ENCODE assay signal across 14 mouse cellular contexts in the genomic region with DNA sequence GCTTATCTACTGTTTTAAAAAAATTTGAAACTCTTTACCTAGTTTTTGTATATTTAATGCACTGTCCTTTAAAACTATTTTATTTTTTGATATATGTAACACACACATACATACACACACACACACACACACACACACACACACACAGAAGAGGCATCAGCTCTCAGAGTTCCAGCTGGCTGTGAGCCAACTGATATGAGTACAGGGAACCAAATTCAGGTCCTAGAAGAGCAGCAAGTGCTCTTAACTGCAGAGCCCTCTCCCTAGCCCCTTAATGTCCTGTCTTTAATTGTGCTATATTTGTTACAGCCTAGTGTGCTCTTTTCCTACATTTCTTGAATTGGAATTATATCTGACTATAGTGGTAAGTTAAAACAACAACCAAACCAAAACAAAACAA. TPM values are rescaled to one million over a fixed set of nuclear protein-coding genes. Genes with fewer than 3 reads are reported as not detected.
A peak's percentile ranks its signal among the peaks of the same experiment; 100 is the strongest.
DNase-seq lines count a peak whose midpoint lies in the region; ATAC-seq and TF ChIP-seq lines count a peak whose summit lies in the region.
"Had no signal": no experiment of that assay in that cellular context is flagged by ENCODE, and none has a peak within 500 bp of the region (broad histone marks: within the 10 kb centered on the region; RNA-seq: fewer than 3 reads in every experiment).

No protein-coding gene starts in this region.

- H3K4me2 ChIP-seq in midbrain, postnatal 0 days (ENCODE audit: low read depth, low read length, poor library complexity, severe bottlenecking), result no peak overlapping the region
- H3K4me2 ChIP-seq in midbrain, embryonic 13.5 days (replicated peaks), result no peak overlapping the region
- H3K4me2 ChIP-seq in heart, embryonic 15.5 days, result no peak overlapping the region
- no peak overlapping the region for H3K4me2 ChIP-seq in neural tube, embryonic 15.5 days

- H3K9me3 ChIP-seq in midbrain, postnatal 0 days (ENCODE audit: low read length), result no peaks in the 10 kb centered on the region
- H3K9me3 ChIP-seq in midbrain, embryonic 13.5 days, result no peaks in the 10 kb centered on the region
- no peaks in the 10 kb centered on the region for H3K9me3 ChIP-seq in heart, embryonic 15.5 days (replicated peaks)
- H3K9me3 ChIP-seq in neural tube, embryonic 15.5 days (replicated peaks), result no peaks in the 10 kb centered on the region
- H3K9me3 ChIP-seq: limb, embryonic 10.5 days had no signal

- no peak overlapping the region for H3K27ac ChIP-seq in midbrain, postnatal 0 days (ENCODE audit: low read depth, low read length)
- H3K27ac ChIP-seq in midbrain, embryonic 13.5 days, result no peak overlapping the region
- H3K27ac ChIP-seq in heart, embryonic 15.5 days, result peak overlapping the region; percentile 69
- H3K27ac ChIP-seq in neural tube, embryonic 15.5 days (replicated peaks), result peak overlapping the region; percentile 43; the same call in 1 of the 2 replicates
- H3K27ac ChIP-seq: limb, embryonic 10.5 days had no signal

- no peak for ATAC-seq in midbrain, postnatal 0 days (ENCODE audit: low FRiP score)
- ATAC-seq in midbrain, embryonic 13.5 days, result no peak
- ATAC-seq in heart, embryonic 15.5 days (replicated peaks; ENCODE audit: insufficient number of reproducible peaks, insufficient read depth, low FRiP score, low read depth), result 0 out of 2 replicates have a peak, but pooled peaks have one; percentile 53
- peak; percentile 40 for ATAC-seq in neural tube, embryonic 15.5 days (ENCODE audit: low FRiP score)
- ATAC-seq: CD4-positive, CD25-positive, alpha-beta regulatory T cell, adult 4 months had no signal

- H3K36me3 ChIP-seq in midbrain, postnatal 0 days (ENCODE audit: insufficient read depth, low read length), result no peaks in the 10 kb centered on the region
- H3K36me3 ChIP-seq in midbrain, embryonic 13.5 days, result no peaks in the 10 kb centered on the region
- no peaks in the 10 kb centered on the region for H3K36me3 ChIP-seq in heart, embryonic 15.5 days
- no peaks in the 10 kb centered on the region for H3K36me3 ChIP-seq in neural tube, embryonic 15.5 days

- no peaks in the 10 kb centered on the region for H3K4me1 ChIP-seq in midbrain, postnatal 0 days (ENCODE audit: insufficient read depth, low read length)
- no peaks in the 10 kb centered on the region for H3K4me1 ChIP-seq in midbrain, embryonic 13.5 days (replicated peaks)
- H3K4me1 ChIP-seq in heart, embryonic 15.5 days (replicated peaks), result peaks cover 28% of the 10 kb centered on the region
- peaks cover 10% of the 10 kb centered on the region for H3K4me1 ChIP-seq in neural tube, embryonic 15.5 days
- H3K4me1 ChIP-seq: limb, embryonic 10.5 days had no signal

- TF ChIP-seq CTCF in midbrain, postnatal 0 days (IDR thresholded peaks at IDR 0.05), result no peak

- H3K4me3 ChIP-seq in midbrain, postnatal 0 days (ENCODE audit: low read depth, low read length), result no peak overlapping the region
- H3K4me3 ChIP-seq in midbrain, embryonic 13.5 days (replicated peaks), result no peak overlapping the region
- H3K4me3 ChIP-seq in heart, embryonic 15.5 days, result no peak overlapping the region
- H3K4me3 ChIP-seq in neural tube, embryonic 15.5 days (replicated peaks), result no peak overlapping the region
- H3K4me3 ChIP-seq: limb, embryonic 10.5 days had no signal

- DNase-seq in cerebellum, postnatal 14 days, result peak; percentile 51 to 70
- DNase-seq in cerebellum, adult 9-11 months, result no peak
- DNase-seq in midbrain, postnatal 0 days (ENCODE audit: low spot score), result peak; percentile 41
- no peak for DNase-seq in urinary bladder, postnatal 36 days (ENCODE audit: low spot score in 2 of 2)
- DNase-seq in ovary, postnatal 14 days (ENCODE audit: low spot score), result no peak
- DNase-seq: kidney, adult 11 months; layer of hippocampus, adult 9-11 months; lung, postnatal 14 days; thymus, postnatal 25 days had no signal

- H3K9ac ChIP-seq in midbrain, postnatal 0 days (replicated peaks; ENCODE audit: low read length, poor library complexity, severe bottlenecking), result no peak overlapping the region
- no peak overlapping the region for H3K9ac ChIP-seq in midbrain, embryonic 13.5 days (replicated peaks)
- H3K9ac ChIP-seq in heart, embryonic 15.5 days, result no peak overlapping the region
- no peak overlapping the region for H3K9ac ChIP-seq in neural tube, embryonic 15.5 days (replicated peaks)

- no peaks in the 10 kb centered on the region for H3K27me3 ChIP-seq in midbrain, postnatal 0 days (ENCODE audit: insufficient read depth, low read length)
- no peaks in the 10 kb centered on the region for H3K27me3 ChIP-seq in midbrain, embryonic 13.5 days
- no peaks in the 10 kb centered on the region for H3K27me3 ChIP-seq in heart, embryonic 15.5 days
- no peaks in the 10 kb centered on the region for H3K27me3 ChIP-seq in neural tube, embryonic 15.5 days (replicated peaks)

RNA-seq across cellular contexts. Expression of gene Ccdc34, which starts 38.4 kb away (rescaled TPM):
- 19.8 and 22.5 TPM in 2 replicates for total RNA-seq in midbrain, postnatal 0 days (2014; rRNA removed)
- polyA plus RNA-seq in midbrain, postnatal 0 days (2015; fragmentation: Nextera tagmentation; extraction: Ambion mirVana), result 27.7 and 28.9 TPM in 2 replicates
- 44.5 and 45.8 TPM in 2 replicates for polyA plus RNA-seq in midbrain, embryonic 13.5 days (2015; fragmentation: Nextera tagmentation; extraction: Ambion mirVana)
- 24.6 and 29.8 TPM in 2 replicates for polyA plus RNA-seq in heart, embryonic 15.5 days (2015; fragmentation: Nextera tagmentation; extraction: Ambion mirVana)
- polyA plus RNA-seq in neural tube, embryonic 15.5 days (2015; fragmentation: Nextera tagmentation; extraction: Ambion mirVana), result 28.3 and 32.7 TPM in 2 replicates

Comparison
In these comparisons a context has a peak if more than half of its experiments do, and no peak if none do; other contexts are left out.
1. DNase-seq: peak in cerebellum, postnatal 14 days (2 of 2) and midbrain, postnatal 0 days (single experiment); none in cerebellum, adult 9-11 months (single experiment), urinary bladder, postnatal 36 days (0 of 2) and ovary, postnatal 14 days (single experiment).
2. ATAC-seq: peak in heart, embryonic 15.5 days (single experiment) and neural tube, embryonic 15.5 days (single experiment); none in midbrain, postnatal 0 days (single experiment) and midbrain, embryonic 13.5 days (single experiment).
3. H3K27ac ChIP-seq: peak in heart, embryonic 15.5 days (single experiment) and neural tube, embryonic 15.5 days (single experiment); none in midbrain, postnatal 0 days (single experiment) and midbrain, embryonic 13.5 days (single experiment).